Mouse (Mus musculus) myocyte (in vitro differentiated cells): Measurements from ENCODE around the gene Safb. TPM values are rescaled to one million over a fixed set of nuclear protein-coding genes. Genes with fewer than 3 reads are reported as not detected.
A peak's percentile ranks its signal among the peaks of the same experiment; 100 is the strongest.

ENCODE experiments used
- H3K27me3 ChIP-seq: one replicate; pipeline ENCODE4 v1.6.1; 2011; ENCODE audit not compliant: control insufficient read depth, insufficient read depth, insufficient read length
- H3K36me3 ChIP-seq: one replicate; pipeline ENCODE4 v1.6.1; 2011; ENCODE audit not compliant: control insufficient read depth, insufficient read depth
- H3K4me2 ChIP-seq: one replicate; pipeline ENCODE4 v1.6.1; 2011; ENCODE audit warnings: low read depth, control low read depth
- H3K4me3 ChIP-seq: one replicate; pipeline ENCODE4 v1.5.1; 2011; ENCODE audit warnings: mild to moderate bottlenecking, control low read depth, moderate library complexity
- H3K79me2 ChIP-seq: one replicate; pipeline ENCODE4 v1.6.1; 2011; ENCODE audit not compliant: control insufficient read depth, insufficient read depth
- H3ac ChIP-seq: one replicate; pipeline ENCODE4 v1.6.1; 2011; ENCODE audit not compliant: control insufficient read depth, insufficient read length
- CEBPB ChIP-seq: IDR thresholded peaks from 2 replicates; pipeline ENCODE4 v1.6.1; 2011; ENCODE audit warnings: mild to moderate bottlenecking, moderate library complexity; ENCODE audit not compliant: poor library complexity, insufficient read depth, severe bottlenecking
- E2F4 ChIP-seq: IDR thresholded peaks from one replicate; pipeline ENCODE4 v1.6.1; 2011; ENCODE audit warnings: mild to moderate bottlenecking, control low read depth, moderate library complexity; ENCODE audit not compliant: insufficient read depth
- MAX ChIP-seq: IDR thresholded peaks from one replicate; pipeline ENCODE4 v1.6.1; 2011; ENCODE audit warnings: low read depth, mild to moderate bottlenecking, control low read depth
- MYOD1 ChIP-seq, 3 experiments: IDR thresholded peaks; one replicate each; pipeline ENCODE4 v1.6.1; 2011; ENCODE audit warnings: control low read depth in 2 of 3, low read depth in 2 of 3, mild to moderate bottlenecking in 2 of 3, moderate library complexity in 1 of 3; ENCODE audit not compliant: insufficient read length in 2 of 3, control insufficient read depth in 1 of 3
- MYOG ChIP-seq, 3 experiments: IDR thresholded peaks; one replicate each; pipeline ENCODE4 v1.6.1; 2011; ENCODE audit warnings: control low read depth in 2 of 3, low read depth in 2 of 3, mild to moderate bottlenecking in 2 of 3; ENCODE audit not compliant: insufficient read length in 2 of 3, control insufficient read depth in 1 of 3, insufficient read depth in 1 of 3
- POLR2A ChIP-seq: IDR thresholded peaks from one replicate; pipeline ENCODE4 v1.6.1; 2011; ENCODE audit warnings: low read depth, mild to moderate bottlenecking, control low read depth, moderate library complexity; ENCODE audit not compliant: insufficient read length
- POLR2AphosphoS2 ChIP-seq: IDR thresholded peaks from one replicate; pipeline ENCODE4 v1.6.1; 2011; ENCODE audit warnings: low read depth, control low read depth; ENCODE audit not compliant: insufficient read length
- REST ChIP-seq: IDR thresholded peaks from one replicate; pipeline ENCODE4 v1.6.1; 2011; ENCODE audit warnings: mild to moderate bottlenecking, control low read depth, moderate library complexity; ENCODE audit not compliant: insufficient read depth, insufficient read length
- SRF ChIP-seq: IDR thresholded peaks from one replicate; pipeline ENCODE4 v1.6.1; 2011; ENCODE audit warnings: low read depth; ENCODE audit not compliant: control insufficient read depth, insufficient read length
- TCF12 ChIP-seq: IDR thresholded peaks from one replicate; pipeline ENCODE4 v1.6.1; 2011; ENCODE audit warnings: mild to moderate bottlenecking, control low read depth; ENCODE audit not compliant: poor library complexity, insufficient read depth, severe bottlenecking
- TCF3 ChIP-seq: IDR thresholded peaks from one replicate; pipeline ENCODE4 v1.6.1; 2011; ENCODE audit warnings: low read depth, control low read depth; ENCODE audit not compliant: insufficient read length
- USF1 ChIP-seq: IDR thresholded peaks from one replicate; pipeline ENCODE4 v1.6.1; 2011; ENCODE audit warnings: low read depth, mild to moderate bottlenecking, control low read depth, moderate library complexity
- polyA plus RNA-seq: library from polyadenylated mRNA; unstranded; fragments of >200 nt; fragmentation: generic; extraction: Trizol; gene quantifications from one replicate; pipeline ENCODE4 v1.2.1, GENCODE M21; 2012; ENCODE audit warnings: missing spikeins

The Safb gene
- 58.9 TPM for polyA plus RNA-seq

DNA sequence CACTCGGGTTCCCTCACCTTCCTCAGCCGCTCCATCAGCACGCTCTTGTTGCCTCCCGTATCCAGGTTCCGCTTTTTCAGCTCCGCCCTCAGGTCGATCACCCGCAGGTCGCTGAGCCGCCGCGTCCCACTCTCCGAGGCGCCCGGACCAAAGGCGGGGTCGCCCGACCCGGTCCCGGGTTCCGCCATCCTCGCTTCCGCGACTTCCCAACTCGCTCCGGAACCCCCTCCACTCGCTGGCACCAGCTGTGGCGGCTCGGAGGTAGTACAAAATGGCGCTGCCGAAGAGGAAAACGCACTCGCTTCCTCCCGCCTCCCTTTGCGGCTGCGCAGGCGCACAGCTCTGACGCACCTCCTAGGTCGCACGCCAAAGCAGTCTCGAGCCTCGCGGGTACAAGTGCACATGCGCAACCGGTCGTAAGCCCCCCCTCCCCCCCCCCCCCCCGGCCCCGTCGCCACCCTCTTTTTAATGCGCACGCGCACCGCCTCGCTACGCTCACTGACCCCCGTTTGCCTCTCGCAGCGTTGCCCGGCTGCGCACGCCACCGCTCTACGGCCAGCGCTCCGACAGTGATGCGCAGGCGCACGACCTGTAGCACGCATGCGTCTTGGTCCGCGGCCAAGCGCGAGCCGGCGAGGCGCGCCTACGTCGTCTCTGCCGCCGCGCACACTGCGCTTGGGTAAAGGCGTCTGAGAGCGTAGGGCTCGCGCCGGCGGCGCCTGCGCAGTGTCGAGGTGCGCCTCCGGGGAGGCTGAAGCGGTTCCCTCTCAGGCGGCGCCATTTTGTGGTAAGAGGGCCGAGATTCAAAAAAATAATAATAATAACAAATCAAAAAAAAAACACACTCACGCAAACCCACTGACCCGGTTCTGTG lies at the start of gene Safb, which contains the start of gene Safb2:
Gene Safb (plus strand): TSS at position 569 of the 874 bp plus-strand sequence.
Gene Safb2 (minus strand): TSS at position 329 of the 874 bp plus-strand sequence.
- H3K27me3 ChIP-seq, result no peaks in the 10 kb centered on the region

DNA sequence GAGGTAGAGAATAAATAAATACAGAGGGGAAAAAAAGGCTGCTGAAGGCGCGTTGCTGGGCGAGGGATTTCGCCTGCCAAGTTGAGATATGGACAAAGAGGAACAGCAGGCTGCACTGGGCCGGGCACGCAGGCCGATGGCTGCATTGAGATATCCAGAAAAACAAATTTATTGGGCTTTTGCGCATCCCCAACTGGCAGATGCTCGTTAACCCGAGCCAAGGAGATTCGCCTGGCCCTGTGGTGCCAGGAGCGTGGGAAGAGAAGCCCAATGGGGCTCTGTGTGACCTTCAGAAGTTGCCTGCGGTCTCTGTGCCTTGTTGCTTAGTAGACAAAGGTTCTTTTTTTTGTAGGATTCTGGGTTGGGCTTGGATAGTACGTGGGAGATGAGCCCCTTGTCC lies 48.4 kb upstream of the Safb start:
- no peaks in the 10 kb centered on the region for H3K27me3 ChIP-seq
- no peak for TF ChIP-seq USF1

More for the DNA sequence above, at the start of gene Safb, which contains the start of gene Safb2:
- Histone ChIP-seq H3K4me3 (peak within 1 kb of the TSS; percentile 97), H3K4me2 (peak within 1 kb of the TSS; percentile 94), H3ac (peak within 1 kb of the TSS; percentile 85), H3K79me2 (peaks cover 89% of the 10 kb centered on the region), H3K36me3 (peaks cover 37% of the 10 kb centered on the region)
- TF ChIP-seq POLR2AphosphoS2 (peak; percentile 82), USF1 (no peak), POLR2A (peak; percentile 75), MAX (no peak), SRF (peak; percentile 67), MYOG (IDR thresholded peaks at IDR 0.05; ENCODE audit: control insufficient read depth in 1 of 3, insufficient read depth in 1 of 3, insufficient read length in 2 of 3, low read depth in 2 of 3) (peak in 2 of 3 experiments; percentile 14 to 27), MYOD1 (IDR thresholded peaks at IDR 0.05; ENCODE audit: control insufficient read depth in 1 of 3, insufficient read length in 2 of 3, low read depth in 2 of 3) (peak in 1 of 3 experiments; percentile 32), CEBPB (no peak), REST (no peak), E2F4 (no peak), TCF12 (no peak), TCF3 (no peak)

DNA sequence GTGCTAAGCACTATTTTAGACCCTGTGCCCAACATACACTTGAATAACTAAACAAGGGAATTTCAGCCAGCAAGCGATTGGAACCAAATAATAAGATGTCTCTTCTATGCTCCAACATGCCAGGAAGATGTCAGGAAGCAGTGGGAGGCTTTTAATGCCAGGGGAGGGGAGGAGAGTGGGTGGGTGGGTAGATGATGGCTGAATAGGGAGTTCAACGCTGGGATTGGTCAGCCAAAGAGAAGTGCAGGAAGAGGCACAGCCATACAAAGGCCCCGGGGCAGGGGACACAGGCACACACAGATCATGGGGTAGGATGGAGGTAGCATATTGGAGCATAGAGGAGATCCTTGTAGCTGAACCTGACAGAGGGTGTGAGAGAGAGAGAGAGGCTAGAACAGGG lies 47.8 kb upstream of the Safb start:
- Histone ChIP-seq H3K4me3 (no peak overlapping the region), H3ac (no peak overlapping the region), H3K27me3 (no peaks in the 10 kb centered on the region), H3K79me2 (no peaks in the 10 kb centered on the region), H3K4me2 (no peak overlapping the region), H3K36me3 (no peaks in the 10 kb centered on the region)
- TF ChIP-seq E2F4 (no peak), CEBPB (no peak), TCF12 (no peak), REST (no peak), USF1 (no peak), MAX (no peak), MYOG (IDR thresholded peaks at IDR 0.05; ENCODE audit: control insufficient read depth in 1 of 3, insufficient read depth in 1 of 3, insufficient read length in 2 of 3, low read depth in 2 of 3) (no peak), MYOD1 (IDR thresholded peaks at IDR 0.05; ENCODE audit: control insufficient read depth in 1 of 3, insufficient read length in 2 of 3, low read depth in 2 of 3) (no peak), SRF (no peak), TCF3 (no peak), POLR2A (no peak)

More for the DNA sequence above, 48.4 kb upstream of the Safb start:
- H3K79me2 ChIP-seq, result no peaks in the 10 kb centered on the region
- no peak overlapping the region for H3K4me3 ChIP-seq
- no peaks in the 10 kb centered on the region for H3K36me3 ChIP-seq
- H3ac ChIP-seq, result no peak overlapping the region
- no peak overlapping the region for H3K4me2 ChIP-seq

DNA sequence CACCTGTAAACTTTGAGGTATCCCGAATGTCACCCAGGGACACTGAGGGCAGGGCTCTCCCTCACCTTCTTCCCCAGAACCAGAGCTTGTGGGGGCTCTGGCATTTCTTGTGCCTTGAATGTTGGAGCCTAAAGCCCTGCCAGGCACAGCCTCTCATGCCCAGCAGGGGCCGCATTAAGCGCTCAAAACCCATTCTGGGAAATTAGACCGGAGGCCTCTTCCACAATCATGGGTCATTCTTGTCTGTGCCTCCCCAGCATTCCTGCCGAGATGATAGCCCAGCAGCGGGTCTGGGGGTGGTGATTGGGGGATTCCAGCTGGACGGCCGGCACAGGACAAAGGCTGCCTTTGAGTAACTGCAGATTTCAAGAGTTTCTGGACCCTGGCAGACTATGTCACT lies 46.7 kb upstream of the Safb start:
- Histone ChIP-seq H3K27me3 (no peaks in the 10 kb centered on the region), H3K79me2 (no peaks in the 10 kb centered on the region), H3ac (no peak overlapping the region), H3K36me3 (no peaks in the 10 kb centered on the region), H3K4me3 (no peak overlapping the region), H3K4me2 (no peak overlapping the region)
- TF ChIP-seq MYOD1 (IDR thresholded peaks at IDR 0.05; ENCODE audit: control insufficient read depth in 1 of 3, insufficient read length in 2 of 3, low read depth in 2 of 3) (no peak), MAX (no peak), POLR2A (no peak)

DNA sequence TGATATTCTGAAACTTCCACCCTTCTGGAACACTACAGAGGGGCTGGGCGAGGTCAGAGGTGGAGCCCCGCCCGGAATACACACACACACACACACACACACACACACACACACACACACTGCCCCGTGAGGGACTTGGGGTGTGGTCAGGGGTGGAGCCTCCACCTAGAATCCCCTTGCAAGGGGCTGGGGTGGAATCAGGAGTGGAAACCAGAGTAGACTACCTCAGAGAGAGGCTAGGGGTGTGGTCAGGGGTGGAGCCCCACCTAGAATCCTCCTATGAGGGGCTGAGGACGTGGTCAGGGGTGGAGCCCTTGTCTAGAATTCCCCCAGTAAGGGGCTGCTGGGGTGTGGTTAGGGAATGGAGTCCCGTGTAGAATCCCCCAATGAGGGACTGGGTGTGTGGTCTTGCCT lies 44.1 kb upstream of the Safb start:
- TF ChIP-seq CEBPB (no peak), REST (no peak), SRF (no peak), USF1 (no peak), MYOG (IDR thresholded peaks at IDR 0.05; ENCODE audit: control insufficient read depth in 1 of 3, insufficient read depth in 1 of 3, insufficient read length in 2 of 3, low read depth in 2 of 3) (no peak)

More for the DNA sequence above, 44.1 kb upstream of the Safb start:
- H3K36me3 ChIP-seq, result no peaks in the 10 kb centered on the region
- no peaks in the 10 kb centered on the region for H3K27me3 ChIP-seq
- no peaks in the 10 kb centered on the region for H3K79me2 ChIP-seq
- H3K4me2 ChIP-seq, result peak overlapping the region; percentile 42
- H3ac ChIP-seq, result no peak overlapping the region
- H3K4me3 ChIP-seq, result no peak overlapping the region
